9 mouse cellular contexts compared by ENCODE assay signal in genomic region chr8:119717765-119718164, GRCm38 (mm10). TPM values are rescaled to one million over a fixed set of nuclear protein-coding genes. Genes with fewer than 3 reads are reported as not detected.
DNase-seq lines count a peak whose midpoint lies in the region; ATAC-seq and TF ChIP-seq lines count a peak whose summit lies in the region.
"Had no signal": no experiment of that assay in that cellular context is flagged by ENCODE, and none has a peak within 500 bp of the region (broad histone marks: within the 10 kb centered on the region; RNA-seq: fewer than 3 reads in every experiment).

No protein-coding gene starts in this region.

- TF ChIP-seq CTCF in left cerebral cortex, adult 2 months (IDR thresholded peaks at IDR 0.05): peak; percentile 61

- DNase-seq in left cerebral cortex, adult 2 months (ENCODE audit: extremely low spot score in 1 of 2, low spot score in 2 of 2): no peak
- DNase-seq in left cerebral cortex, postnatal 25 days (ENCODE audit: low spot score in 2 of 2): no peak
- DNase-seq in MN1 (ENCODE audit: low spot score): peak; percentile 56
- DNase-seq in embryo, embryonic 11 days: peak; percentile 65
- no peak for DNase-seq in gastrocnemius, adult 18-20 months (ENCODE audit: low spot score)
- no peak for DNase-seq in right cerebral cortex, postnatal 4 days

- H3K27ac ChIP-seq in left cerebral cortex, adult 2 months: no peak overlapping the region

- intact Hi-C loops in left cerebral cortex, adult 2 months (cut with DNase I): no loop called here
- intact Hi-C loops in left cerebral cortex, postnatal 25 days (cut with DNase I): no loop called here

- peak; percentile 82 for ATAC-seq in megakaryocyte progenitor cell, adult 5-6 weeks (replicated peaks; ENCODE audit: poor library complexity)
- no peak for ATAC-seq in inflammation-experienced regulatory T-cells, adult 6 months

- H3K4me3 ChIP-seq in left cerebral cortex, adult 2 months: no peak overlapping the region
- H3K4me3 ChIP-seq: megakaryocyte, embryonic 14.5 days had no signal

RNA-seq across cellular contexts. Expression of gene Atp2c2, which starts 18.0 kb away (rescaled TPM):
- total RNA-seq in left cerebral cortex, adult 2 months (2021): 1 to 10 TPM; 1.8 to 2.3 TPM
- 1 to 10 TPM; 1.9 to 2.1 TPM for total RNA-seq in left cerebral cortex, postnatal 25 days (2021)
- not detected in 2 replicates for total RNA-seq in megakaryocyte progenitor cell, adult 5-6 weeks (2015)
- total RNA-seq in megakaryocyte progenitor cell, adult 5-6 weeks (2017): not detected in 2 replicates
- not detected for polyA plus RNA-seq in inflammation-experienced regulatory T-cells, adult 6 months (2017; shearing (Covaris generic))
- under 1 TPM in 1 of 2 experiments, not detected in 1; 0.14 TPM for total RNA-seq in gastrocnemius, adult 18-20 months (2021)

RNA-seq across cellular contexts. Expression of gene Wfdc1, which starts 51.6 kb away (rescaled TPM):
- total RNA-seq in left cerebral cortex, adult 2 months (2021): 10 to 100 TPM in 1 of 2 experiments, 1 to 10 TPM in 1; 9.7 to 10.6 TPM
- 10 to 100 TPM in 1 of 2 experiments, 1 to 10 TPM in 1; 8.6 to 10.8 TPM for total RNA-seq in left cerebral cortex, postnatal 25 days (2021)
- total RNA-seq in megakaryocyte progenitor cell, adult 5-6 weeks (2015): not detected in 2 replicates
- not detected in 2 replicates for total RNA-seq in megakaryocyte progenitor cell, adult 5-6 weeks (2017)
- polyA plus RNA-seq in inflammation-experienced regulatory T-cells, adult 6 months (2017; shearing (Covaris generic)): not detected
- total RNA-seq in gastrocnemius, adult 18-20 months (2021): 10 to 100 TPM; 60.2 to 82.9 TPM

Comparison
In these comparisons a context has a peak if more than half of its experiments do, and no peak if none do; other contexts are left out.
1. DNase-seq: peak in MN1 (single experiment) and embryo, embryonic 11 days (single experiment); none in left cerebral cortex, adult 2 months (0 of 2), left cerebral cortex, postnatal 25 days (0 of 2), gastrocnemius, adult 18-20 months (single experiment) and right cerebral cortex, postnatal 4 days (single experiment).
2. RNA of gene Wfdc1, which starts 51.6 kb away (total RNA-seq): 60.2 to 82.9 TPM in gastrocnemius, adult 18-20 months, 8.6 to 10.8 TPM in left cerebral cortex, postnatal 25 days and 9.7 to 10.6 TPM in left cerebral cortex, adult 2 months; not detected in megakaryocyte progenitor cell, adult 5-6 weeks; every median in the first group is over 4 times any median in the second.